Mouse (Mus musculus) olfactory bulb, adult 2 months (tissue): ENCODE results near the gene Sec1. TPM values are rescaled to one million over a fixed set of nuclear protein-coding genes. Genes with fewer than 3 reads are reported as not detected.
"Not testable (repeated sequence)": the region's sequence is repeated elsewhere in the genome, so short reads cannot be mapped to it uniquely, and the experiment has no call there.

Experiments
- H3K27ac ChIP-seq: fragments of 200-500 bp; 2 replicates; pipeline ENCODE4 v1.5.1; 2012; ENCODE audit warnings: low read depth, low read length; ENCODE audit not compliant: insufficient read depth
- H3K4me1 ChIP-seq: fragments of 200-500 bp; 2 replicates; pipeline ENCODE4 v1.6.1; 2012; ENCODE audit warnings: low read length; ENCODE audit not compliant: control insufficient read depth, insufficient read depth
- H3K4me3 ChIP-seq: fragments of 200-500 bp; 2 replicates; pipeline ENCODE4 v1.5.1; 2012; ENCODE audit warnings: mild to moderate bottlenecking, low read depth, low read length, moderate library complexity; ENCODE audit not compliant: insufficient read depth
- CTCF ChIP-seq: fragments of 200-500 bp; IDR thresholded peaks from 2 replicates; pipeline ENCODE4 v1.5.1; 2012; ENCODE audit warnings: low read depth, mild to moderate bottlenecking, low read length, moderate library complexity; ENCODE audit not compliant: insufficient read depth
- POLR2A ChIP-seq: fragments of 200-500 bp; IDR thresholded peaks from 2 replicates; pipeline ENCODE4 v1.6.1; 2012; ENCODE audit warnings: mild to moderate bottlenecking, low read depth, low read length, moderate library complexity; ENCODE audit not compliant: insufficient read depth
- WGBS: fragments of 180-500 bp; shearing (Covaris S2); methylation state at CpG from one replicate; pipeline ENCODE4 v1.1.7; 2018; 5-methylcytosine and 5-hydroxymethylcytosine counted together
- polyA plus RNA-seq: library from polyadenylated mRNA; stranded (reverse); fragments of >200 nt; gene quantifications from 2 replicates; pipeline ENCODE4 v1.2.4, GENCODE M21; 2012; ENCODE audit warnings: low replicate concordance; ENCODE audit not compliant: missing spikeins, insufficient read depth, insufficient read length

Gene Sec1
- polyA plus RNA-seq, 1 experiment, result not detected

DNA sequence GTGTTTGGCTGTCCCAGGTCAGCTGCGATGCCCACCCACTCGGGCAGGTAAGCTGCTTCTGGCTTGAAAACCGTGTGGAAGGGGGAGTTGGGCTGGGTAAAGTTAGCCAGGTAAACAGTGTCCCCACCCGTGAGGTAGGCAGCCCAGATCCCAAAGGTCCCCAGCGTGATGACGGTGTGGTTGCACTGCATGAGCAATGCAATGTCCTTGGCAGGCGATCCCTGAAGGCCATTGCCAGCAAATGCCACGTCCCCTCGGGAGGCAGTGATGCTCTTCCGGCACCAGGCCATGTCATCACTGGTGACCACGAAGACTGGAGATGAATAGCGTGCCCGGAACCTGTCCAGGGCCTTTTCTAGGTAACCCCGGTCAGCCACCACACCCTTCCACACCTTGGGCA lies 15.7 kb downstream of the Sec1 start:
- Histone ChIP-seq H3K4me3 (no peak overlapping the region), H3K27ac (no peak overlapping the region), H3K4me1 (peaks cover 7% of the 10 kb centered on the region)
- TF ChIP-seq CTCF (no peak), POLR2A (no peak)
- WGBS, result 93% methylated on average over 14 of the region's 14 CpGs

DNA sequence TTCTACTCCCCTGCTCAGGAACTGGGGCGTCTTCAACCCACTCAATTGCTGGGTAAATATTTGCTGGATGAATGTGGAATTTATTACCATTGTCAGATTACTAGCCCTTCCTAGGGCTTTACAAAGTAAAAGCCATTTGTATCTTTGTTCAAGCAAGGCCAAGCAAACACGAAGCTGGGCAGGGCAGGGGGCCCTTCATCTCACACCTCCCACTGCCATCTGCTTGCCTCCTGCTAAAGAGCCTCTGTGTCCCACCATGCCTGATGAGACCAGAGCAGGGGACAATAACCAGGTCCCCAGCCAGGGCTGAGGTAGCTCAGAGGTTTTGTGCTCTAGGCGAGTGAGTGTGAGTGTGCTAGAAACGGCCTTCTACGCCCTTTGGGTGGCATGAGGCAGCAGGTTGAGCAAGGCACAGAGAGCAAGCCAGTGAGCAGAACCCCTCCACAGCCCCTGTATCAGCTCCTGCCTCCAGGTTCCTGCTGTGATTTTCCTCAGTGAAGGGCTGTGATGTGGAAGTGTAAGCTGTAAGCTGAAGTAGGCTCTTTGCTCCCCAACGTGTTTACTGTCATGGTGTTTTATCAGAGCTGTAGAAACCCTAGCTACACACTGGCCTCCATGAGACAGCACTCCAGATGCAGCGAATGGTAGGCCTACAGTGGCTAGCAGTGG lies 16.4 kb downstream of the Sec1 start:
- Histone ChIP-seq H3K4me3 (no peak overlapping the region), H3K27ac (no peak overlapping the region), H3K4me1 (peaks cover 4% of the 10 kb centered on the region)
- TF ChIP-seq POLR2A (no peak), CTCF (no peak)
- WGBS, result 90% methylated on average over 7 of the region's 7 CpGs

DNA sequence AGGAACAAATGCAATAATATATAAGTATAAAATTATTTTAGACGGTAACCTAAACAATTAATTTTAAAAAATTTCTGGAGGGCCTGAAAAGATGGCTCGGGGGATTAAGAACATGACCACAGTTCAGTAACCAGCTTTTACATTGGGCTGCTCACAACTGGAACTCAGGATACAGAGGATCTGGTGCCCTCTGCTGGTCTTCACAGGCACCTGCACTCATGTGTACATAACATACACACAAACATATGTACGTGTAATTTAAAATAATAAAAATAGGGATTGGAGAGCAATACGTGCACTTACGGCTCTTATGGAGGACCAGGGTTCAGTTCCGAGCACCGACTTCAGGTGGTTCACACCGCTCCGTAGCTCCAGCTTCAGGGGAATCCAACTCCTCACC lies 25.3 kb downstream of the Sec1 start:
- H3K27ac ChIP-seq, result no peak overlapping the region
- H3K4me3 ChIP-seq, result no peak overlapping the region
- TF ChIP-seq CTCF (no peak), POLR2A (no peak)
- WGBS, result 95% methylated on average over 9 of the region's 9 CpGs
- no peaks in the 10 kb centered on the region for H3K4me1 ChIP-seq

DNA sequence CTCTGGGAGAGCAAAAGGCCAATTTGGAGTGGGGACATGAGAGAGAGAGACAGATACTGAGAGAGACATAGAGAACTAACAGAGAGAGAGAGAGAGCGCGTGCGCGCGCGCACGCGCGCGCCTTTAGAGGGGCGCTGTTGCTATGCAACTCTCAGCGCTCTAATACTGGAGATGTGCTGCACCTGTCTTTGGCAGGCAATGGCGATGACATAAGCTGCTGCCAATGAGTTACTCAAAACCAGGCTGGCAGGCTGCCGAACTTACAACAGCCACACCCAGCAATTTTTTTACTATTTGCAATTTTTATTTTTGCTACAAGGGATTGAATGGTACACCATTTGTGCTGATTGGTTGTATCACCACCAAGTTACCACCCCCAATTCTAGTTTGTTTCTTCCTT lies 26.4 kb downstream of the Sec1 start:
- no peaks in the 10 kb centered on the region for H3K4me1 ChIP-seq
- H3K4me3 ChIP-seq, result no peak overlapping the region
- 77% methylated on average over 14 of the region's 14 CpGs for WGBS
- no peak overlapping the region for H3K27ac ChIP-seq
- TF ChIP-seq CTCF (no peak), POLR2A (no peak)

DNA sequence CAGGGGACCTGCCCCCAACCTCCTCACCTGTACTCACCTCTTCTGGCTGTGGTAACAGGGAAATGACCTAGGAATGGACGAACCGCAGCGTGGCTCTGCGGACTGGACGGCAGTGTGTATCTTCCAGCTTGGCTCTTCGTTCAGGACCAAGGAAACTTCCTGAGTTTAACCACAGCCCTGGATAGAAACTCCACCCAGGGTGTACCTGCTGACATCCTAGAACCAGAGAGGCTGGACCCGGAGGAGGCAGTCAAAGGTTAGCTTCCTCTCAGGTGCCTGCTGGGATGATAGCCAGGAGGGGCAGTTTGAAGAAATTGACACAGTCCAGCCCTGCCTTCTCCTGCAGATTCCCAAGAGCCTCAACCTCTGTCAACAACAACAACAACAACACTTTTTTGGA lies 28.0 kb downstream of the Sec1 start, which contains the start of gene Fut2:
Gene Fut2 (minus strand): TSS at position 234 of the 400 bp plus-strand sequence.
- no peak within 1 kb of the TSS for H3K4me3 ChIP-seq
- no peaks in the 10 kb centered on the region for H3K4me1 ChIP-seq
- H3K27ac ChIP-seq, result no peak within 1 kb of the TSS
- TF ChIP-seq POLR2A, result no peak
- no peak for TF ChIP-seq CTCF
- WGBS, result 86% methylated on average over 7 of the region's 7 CpGs

DNA sequence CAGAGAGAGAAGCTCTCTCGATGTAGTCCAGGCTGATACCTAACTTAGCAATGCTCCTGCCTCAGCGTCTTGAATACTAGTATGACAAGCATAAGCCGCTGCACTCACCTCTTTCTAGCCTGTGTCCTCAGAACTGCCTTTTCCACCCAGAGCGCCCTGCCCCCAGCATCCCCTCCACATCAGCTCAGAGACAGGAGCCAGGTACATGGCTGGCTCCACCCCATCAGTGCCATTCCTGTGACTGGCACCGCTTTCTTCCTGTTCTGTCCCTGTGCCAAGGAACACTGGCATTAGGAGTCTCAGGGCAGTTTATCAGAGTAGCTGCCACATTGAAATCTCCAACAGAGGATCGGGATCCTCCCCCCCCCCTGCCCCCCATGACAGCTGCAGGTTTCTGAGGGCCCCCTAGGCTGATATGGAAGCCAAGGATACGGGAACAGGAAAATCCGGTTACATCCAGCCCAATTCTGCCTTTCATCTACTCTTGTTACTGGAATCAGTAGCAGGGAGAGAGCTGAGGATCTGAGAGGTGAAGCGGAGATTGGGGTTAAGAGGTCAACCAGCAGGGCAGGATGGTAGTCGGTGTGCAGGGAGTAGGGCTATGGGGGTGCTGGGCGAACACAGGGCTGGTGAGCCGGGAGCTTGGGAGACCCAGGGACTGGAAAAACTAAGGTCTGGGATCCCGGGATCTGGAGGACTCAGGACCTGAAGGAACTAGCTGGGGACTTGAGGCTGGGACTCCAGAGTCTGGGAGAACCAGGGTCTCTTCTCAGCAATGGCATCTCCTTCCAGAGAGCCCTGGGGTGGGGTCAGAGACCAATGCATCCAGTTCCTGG lies 28.7 kb downstream of the Sec1 start:
- Histone ChIP-seq H3K4me1 (no peaks in the 10 kb centered on the region), H3K4me3 (no peak overlapping the region), H3K27ac (no peak overlapping the region)
- TF ChIP-seq POLR2A (no peak), CTCF (no peak)
- WGBS, result 66% methylated on average over 13 of the region's 13 CpGs

DNA sequence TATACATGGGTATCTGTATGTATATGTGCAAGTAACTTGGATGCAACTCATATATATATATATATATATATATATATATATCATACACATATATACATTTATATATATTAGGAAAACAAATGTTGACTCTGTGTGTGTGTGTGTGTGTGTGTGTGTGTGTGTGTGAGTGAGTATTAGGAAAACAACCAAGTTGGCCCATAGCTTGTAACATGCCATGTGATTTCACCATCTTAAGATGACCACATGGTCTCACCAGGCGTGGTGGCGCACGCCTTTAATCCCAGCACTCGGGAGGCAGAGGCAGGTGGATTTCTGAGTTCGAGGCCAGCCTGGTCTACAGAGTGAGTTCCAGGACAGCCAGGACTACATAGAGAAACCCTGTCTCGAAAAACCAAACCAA lies 32.5 kb downstream of the Sec1 start:
- not testable (repeated sequence) for H3K27ac ChIP-seq, H3K4me1 ChIP-seq, H3K4me3 ChIP-seq
- WGBS, result 94% methylated on average over 6 of the region's 6 CpGs

DNA sequence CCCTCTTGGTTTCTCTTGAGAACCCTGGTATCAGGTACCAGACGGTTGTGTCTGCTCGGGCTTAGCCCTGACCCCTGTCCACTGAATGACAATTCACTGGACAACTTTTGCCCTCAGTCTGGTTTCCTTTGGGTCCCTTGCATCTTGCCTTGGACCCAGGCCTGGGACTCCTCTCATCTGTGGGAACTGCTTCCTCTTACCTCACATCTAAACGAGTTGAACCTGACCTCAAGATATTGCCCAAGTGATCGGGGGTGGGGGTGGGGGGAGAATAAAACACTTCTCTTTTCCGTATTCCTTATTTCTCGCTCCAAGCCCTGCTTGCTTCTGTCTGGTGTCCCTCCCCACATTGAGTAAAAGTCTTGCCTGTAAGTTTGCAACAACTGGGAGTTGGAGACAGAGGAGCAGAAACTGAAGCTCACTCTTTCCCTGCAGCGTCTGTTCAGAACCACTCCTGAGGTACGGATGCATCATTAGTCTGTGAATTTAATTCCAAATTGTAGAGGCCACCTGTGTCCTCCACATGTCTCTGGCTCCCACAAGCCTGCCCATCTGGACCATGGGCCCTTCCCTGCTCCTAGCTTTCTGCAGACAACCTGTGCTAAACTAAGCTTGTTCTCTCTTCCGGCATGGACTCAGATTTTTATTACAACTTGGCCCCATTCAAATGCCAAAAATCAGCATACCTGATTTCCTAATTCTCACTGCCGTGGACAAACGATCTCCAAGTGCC lies 33.3 kb downstream of the Sec1 start:
- no peak for TF ChIP-seq CTCF
- no peak for TF ChIP-seq POLR2A
- no peak overlapping the region for H3K27ac ChIP-seq
- no peak overlapping the region for H3K4me3 ChIP-seq
- peaks cover under 1% of the 10 kb centered on the region; the same call in 1 of the 2 replicates for H3K4me1 ChIP-seq
- WGBS, result 85% methylated on average over 11 of the region's 11 CpGs
